Mouse (Mus musculus): Measurements from ENCODE around the gene Zfp786. TPM values are rescaled to one million over a fixed set of nuclear protein-coding genes. Genes with fewer than 3 reads are reported as not detected.

Zfp786 gene
- polyA plus RNA-seq, 1 experiment from 2014 or later, result 16.0 TPM

DNA sequence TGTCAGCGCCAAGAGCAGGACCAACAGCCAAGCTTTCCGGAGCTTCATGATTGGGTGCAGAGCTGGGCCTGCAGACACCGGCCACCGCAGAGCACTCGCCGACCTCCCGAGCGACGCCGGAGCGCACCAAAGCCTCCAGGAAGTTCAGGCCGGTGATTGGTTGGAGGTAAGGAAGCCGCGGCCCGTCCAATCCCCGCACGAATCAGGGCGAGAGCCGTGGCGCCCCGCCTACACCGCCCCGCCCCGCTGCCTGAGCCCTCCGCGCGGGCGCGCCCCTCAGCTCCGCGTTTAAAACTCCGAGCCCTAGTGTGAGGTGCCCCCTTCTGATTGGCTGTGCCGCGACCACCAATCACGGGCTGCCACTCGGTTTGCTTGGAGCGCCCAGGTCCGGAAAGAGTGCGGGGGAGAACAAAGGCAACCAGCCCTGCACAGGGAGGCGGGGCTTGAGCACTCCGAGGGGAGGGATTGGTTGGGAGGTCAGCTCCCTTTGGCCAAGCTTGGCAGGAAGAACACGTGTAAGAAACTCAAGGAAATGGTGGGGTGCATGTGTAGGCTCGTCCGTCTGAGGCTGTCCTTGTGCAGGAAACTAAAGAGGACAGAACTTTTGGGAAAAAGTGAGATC lies 17.3 kb downstream of the Zfp786 start, which contains the start of gene Pdia4:
Gene Pdia4 (minus strand): TSS at position 174 of the 622 bp plus-strand sequence.
- Histone ChIP-seq H3K27ac (replicated peaks; ENCODE audit: low read depth, low read length) (peak within 1 kb of the TSS; percentile 89), H3K9ac (replicated peaks; ENCODE audit: low read length) (peak within 1 kb of the TSS; percentile 73), H3K4me3 (replicated peaks; ENCODE audit: low read depth, low read length) (peak within 1 kb of the TSS; percentile 63), H3K9me3 (ENCODE audit: control insufficient read depth, low read length) (no peaks in the 10 kb centered on the region), H3K4me2 (ENCODE audit: low read length) (peak within 1 kb of the TSS; percentile 83), H3K4me1 (ENCODE audit: control insufficient read depth, insufficient read depth, low read length) (peaks cover 22% of the 10 kb centered on the region), H3K27me3 (ENCODE audit: control insufficient read depth, insufficient read depth, low read length) (no peaks in the 10 kb centered on the region), H3K36me3 (ENCODE audit: control insufficient read depth, insufficient read depth, low read length) (peaks cover 11% of the 10 kb centered on the region)
- ATAC-seq (ENCODE audit: low FRiP score, low TSS enrichment), result peak; percentile 100
- under 1% methylated on average over 44 of the region's 44 CpGs for WGBS
- peak; percentile 99 for DNase-seq

GRCm38 (mm10) chr6:47812271-47812915 lies 18.3 kb downstream of the Zfp786 start:
- ATAC-seq (ENCODE audit: low FRiP score, low TSS enrichment), result no peak
- peaks cover 22% of the 10 kb centered on the region for H3K4me1 ChIP-seq (ENCODE audit: control insufficient read depth, insufficient read depth, low read length)
- H3K4me2 ChIP-seq (ENCODE audit: low read length), result peak overlapping the region; percentile 83
- peak overlapping the region; percentile 89 for H3K27ac ChIP-seq (replicated peaks; ENCODE audit: low read depth, low read length)
- H3K4me3 ChIP-seq (replicated peaks; ENCODE audit: low read depth, low read length), result peak overlapping the region; percentile 63
- H3K9ac ChIP-seq (replicated peaks; ENCODE audit: low read length), result peak overlapping the region; percentile 73
- DNase-seq, result no peak
- WGBS, result 2% methylated on average over 17 of the region's 17 CpGs
- no peaks in the 10 kb centered on the region for H3K27me3 ChIP-seq (ENCODE audit: control insufficient read depth, insufficient read depth, low read length)
- peaks cover 6% of the 10 kb centered on the region; the same call in 1 of the 2 replicates for H3K36me3 ChIP-seq (ENCODE audit: control insufficient read depth, insufficient read depth, low read length)
- no peaks in the 10 kb centered on the region for H3K9me3 ChIP-seq (ENCODE audit: control insufficient read depth, low read length)

- H3K27ac ChIP-seq (replicated peaks; ENCODE audit: low read depth, low read length), result no peak overlapping the region
- DNase-seq (no peak), ATAC-seq (ENCODE audit: low FRiP score, low TSS enrichment) (no peak)
- H3K27me3 ChIP-seq (ENCODE audit: control insufficient read depth, insufficient read depth, low read length), result no peaks in the 10 kb centered on the region
- peak overlapping the region; percentile 73; the same call in 1 of the 2 replicates for H3K9ac ChIP-seq (replicated peaks; ENCODE audit: low read length)
- H3K4me3 ChIP-seq (replicated peaks; ENCODE audit: low read depth, low read length), result peak overlapping the region; percentile 63
- H3K4me2 ChIP-seq (ENCODE audit: low read length), result peak overlapping the region; percentile 83
- WGBS, result 73% methylated on average over 5 of the region's 5 CpGs
- no peaks in the 10 kb centered on the region for H3K9me3 ChIP-seq (ENCODE audit: control insufficient read depth, low read length)
- H3K36me3 ChIP-seq (ENCODE audit: control insufficient read depth, insufficient read depth, low read length), result peaks cover 11% of the 10 kb centered on the region
- peaks cover 22% of the 10 kb centered on the region for H3K4me1 ChIP-seq (ENCODE audit: control insufficient read depth, insufficient read depth, low read length)
These were observed 19.3 kb downstream of the Zfp786 start for GRCm38 (mm10) chr6:47811324-47811723.

DNA sequence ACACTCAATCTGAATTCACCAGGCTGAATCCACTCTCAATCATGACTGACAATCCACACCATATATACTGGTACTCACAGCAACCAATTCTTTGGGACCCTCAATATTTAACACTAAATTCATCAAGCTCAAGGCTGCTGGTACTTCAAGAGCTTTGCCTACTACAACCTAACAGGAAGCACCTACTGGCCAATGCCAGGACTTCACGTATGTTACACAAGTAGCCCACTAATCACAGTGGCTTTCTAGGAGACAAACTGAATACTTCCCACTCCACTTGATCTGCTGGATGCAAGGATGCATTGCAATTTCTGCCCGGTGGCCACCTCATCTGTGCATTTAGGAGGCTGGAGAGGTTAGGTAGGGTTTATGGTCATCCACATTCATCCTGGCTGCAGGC lies 20.5 kb downstream of the Zfp786 start:
- Histone ChIP-seq H3K27ac (replicated peaks; ENCODE audit: low read depth, low read length) (no peak overlapping the region), H3K4me2 (ENCODE audit: low read length) (no peak overlapping the region), H3K9me3 (ENCODE audit: control insufficient read depth, low read length) (no peaks in the 10 kb centered on the region), H3K36me3 (ENCODE audit: control insufficient read depth, insufficient read depth, low read length) (peaks cover 22% of the 10 kb centered on the region), H3K4me1 (ENCODE audit: control insufficient read depth, insufficient read depth, low read length) (peaks cover 22% of the 10 kb centered on the region), H3K4me3 (replicated peaks; ENCODE audit: low read depth, low read length) (no peak overlapping the region), H3K27me3 (ENCODE audit: control insufficient read depth, insufficient read depth, low read length) (no peaks in the 10 kb centered on the region), H3K9ac (replicated peaks; ENCODE audit: low read length) (no peak overlapping the region)
- 83% methylated on average over 2 of the region's 2 CpGs for WGBS
- no peak for DNase-seq
- no peak for ATAC-seq (ENCODE audit: low FRiP score, low TSS enrichment)

GRCm38 (mm10) chr6:47809053-47809452 lies 21.6 kb downstream of the Zfp786 start:
- Histone ChIP-seq H3K27me3 (ENCODE audit: control insufficient read depth, insufficient read depth, low read length) (no peaks in the 10 kb centered on the region), H3K9me3 (ENCODE audit: control insufficient read depth, low read length) (no peaks in the 10 kb centered on the region), H3K4me1 (ENCODE audit: control insufficient read depth, insufficient read depth, low read length) (peaks cover 22% of the 10 kb centered on the region), H3K36me3 (ENCODE audit: control insufficient read depth, insufficient read depth, low read length) (peaks cover 33% of the 10 kb centered on the region), H3K4me2 (ENCODE audit: low read length) (no peak overlapping the region), H3K9ac (replicated peaks; ENCODE audit: low read length) (no peak overlapping the region), H3K27ac (replicated peaks; ENCODE audit: low read depth, low read length) (no peak overlapping the region), H3K4me3 (replicated peaks; ENCODE audit: low read depth, low read length) (no peak overlapping the region)
- no peak for DNase-seq
- ATAC-seq (ENCODE audit: low FRiP score, low TSS enrichment), result no peak
- 83% methylated on average over 4 of the region's 4 CpGs for WGBS

- Histone ChIP-seq H3K4me3 (replicated peaks; ENCODE audit: low read depth, low read length) (no peak overlapping the region), H3K9ac (replicated peaks; ENCODE audit: low read length) (no peak overlapping the region), H3K27me3 (ENCODE audit: control insufficient read depth, insufficient read depth, low read length) (no peaks in the 10 kb centered on the region), H3K4me2 (ENCODE audit: low read length) (no peak overlapping the region), H3K9me3 (ENCODE audit: control insufficient read depth, low read length) (no peaks in the 10 kb centered on the region), H3K27ac (replicated peaks; ENCODE audit: low read depth, low read length) (no peak overlapping the region), H3K36me3 (ENCODE audit: control insufficient read depth, insufficient read depth, low read length) (peaks cover 38% of the 10 kb centered on the region), H3K4me1 (ENCODE audit: control insufficient read depth, insufficient read depth, low read length) (peaks cover 22% of the 10 kb centered on the region)
- ATAC-seq (ENCODE audit: low FRiP score, low TSS enrichment) (no peak), DNase-seq (no peak)
- WGBS, result 90% methylated on average over 5 of the region's 5 CpGs
These were observed 22.1 kb downstream of the Zfp786 start for GRCm38 (mm10) chr6:47808545-47808944.

DNA sequence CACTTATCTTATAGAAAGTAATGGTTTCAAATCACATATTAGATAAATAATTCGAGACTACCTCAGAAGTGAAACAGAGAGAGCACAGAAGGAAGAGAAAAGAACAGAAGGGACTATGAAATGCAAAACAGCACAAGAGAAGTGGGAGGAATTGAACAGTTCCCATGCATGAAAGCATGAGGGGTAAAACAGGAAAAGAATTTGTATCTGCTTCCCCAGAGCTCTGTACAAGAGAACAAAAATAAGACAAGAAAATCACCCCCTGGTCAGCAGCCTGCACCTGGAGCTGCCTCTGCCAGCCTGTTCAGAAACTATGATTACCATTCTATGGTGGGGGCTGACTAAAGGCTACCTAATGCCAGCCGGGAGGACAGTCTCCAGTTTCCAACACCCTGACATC lies 23.2 kb downstream of the Zfp786 start:
- H3K27me3 ChIP-seq (ENCODE audit: control insufficient read depth, insufficient read depth, low read length), result no peaks in the 10 kb centered on the region
- H3K4me1 ChIP-seq (ENCODE audit: control insufficient read depth, insufficient read depth, low read length), result peaks cover 22% of the 10 kb centered on the region
- no peak overlapping the region for H3K27ac ChIP-seq (replicated peaks; ENCODE audit: low read depth, low read length)
- H3K4me3 ChIP-seq (replicated peaks; ENCODE audit: low read depth, low read length), result no peak overlapping the region
- H3K4me2 ChIP-seq (ENCODE audit: low read length), result no peak overlapping the region
- ATAC-seq (ENCODE audit: low FRiP score, low TSS enrichment) (no peak), DNase-seq (no peak)
- no peaks in the 10 kb centered on the region for H3K9me3 ChIP-seq (ENCODE audit: control insufficient read depth, low read length)
- peaks cover 50% of the 10 kb centered on the region for H3K36me3 ChIP-seq (ENCODE audit: control insufficient read depth, insufficient read depth, low read length)
- WGBS, result 92% methylated on average over 2 of the region's 2 CpGs
- no peak overlapping the region for H3K9ac ChIP-seq (replicated peaks; ENCODE audit: low read length)

- H3K4me3 ChIP-seq (replicated peaks; ENCODE audit: low read depth, low read length), result no peak overlapping the region
- no peak overlapping the region for H3K4me2 ChIP-seq (ENCODE audit: low read length)
- no peak for DNase-seq
- no peak overlapping the region for H3K9ac ChIP-seq (replicated peaks; ENCODE audit: low read length)
- WGBS, result 91% methylated on average over 2 of the region's 2 CpGs
- peaks cover 6% of the 10 kb centered on the region for H3K4me1 ChIP-seq (ENCODE audit: control insufficient read depth, insufficient read depth, low read length)
- H3K27me3 ChIP-seq (ENCODE audit: control insufficient read depth, insufficient read depth, low read length), result no peaks in the 10 kb centered on the region
- H3K36me3 ChIP-seq (ENCODE audit: control insufficient read depth, insufficient read depth, low read length), result peaks cover 69% of the 10 kb centered on the region
- no peak for ATAC-seq (ENCODE audit: low FRiP score, low TSS enrichment)
- no peak overlapping the region for H3K27ac ChIP-seq (replicated peaks; ENCODE audit: low read depth, low read length)
- H3K9me3 ChIP-seq (ENCODE audit: control insufficient read depth, low read length), result no peaks in the 10 kb centered on the region
These were observed 25.1 kb downstream of the Zfp786 start for GRCm38 (mm10) chr6:47805520-47805919.

GRCm38 (mm10) chr6:47799079-47799478 lies 31.6 kb downstream of the Zfp786 start:
- Histone ChIP-seq H3K9me3 (ENCODE audit: control insufficient read depth, low read length) (no peaks in the 10 kb centered on the region), H3K9ac (replicated peaks; ENCODE audit: low read length) (no peak overlapping the region), H3K27me3 (ENCODE audit: control insufficient read depth, insufficient read depth, low read length) (no peaks in the 10 kb centered on the region), H3K27ac (replicated peaks; ENCODE audit: low read depth, low read length) (no peak overlapping the region), H3K36me3 (ENCODE audit: control insufficient read depth, insufficient read depth, low read length) (peaks cover 96% of the 10 kb centered on the region), H3K4me3 (replicated peaks; ENCODE audit: low read depth, low read length) (no peak overlapping the region), H3K4me1 (ENCODE audit: control insufficient read depth, insufficient read depth, low read length) (no peaks in the 10 kb centered on the region), H3K4me2 (ENCODE audit: low read length) (no peak overlapping the region)
- DNase-seq (peak; percentile 88), ATAC-seq (ENCODE audit: low FRiP score, low TSS enrichment) (peak; percentile 48; the same call in 1 of the 2 replicates)
- 53% methylated on average over 6 of the region's 6 CpGs for WGBS
